Mouse (Mus musculus) layer of hippocampus, adult 8-10 months (tissue): Measurements from ENCODE around the gene Olfr531. TPM values are rescaled to one million over a fixed set of nuclear protein-coding genes. Genes with fewer than 3 reads are reported as not detected.

Experiments
- DNase-seq, 2 experiments: peaks; one replicate each; pipeline ENCODE4 v3.0.0; 2022; ENCODE audit warnings: low spot score in 2 of 2
- total RNA-seq, 4 experiments: library from RNA; stranded (reverse); gene quantifications; 2 replicates each; pipeline ENCODE4 v1.2.4; 2022

Gene Olfr531
- not detected for total RNA-seq

- DNase-seq, result no peak
Observed at GRCm38 (mm10) chr7:140402818-140403217, at the start of gene Olfr531. Gene Olfr531, minus strand, starts transcription at chr7:140402918.

- DNase-seq, result no peak
Observed at GRCm38 (mm10) chr7:140443141-140443540, 40.4 kb upstream of the Olfr531 start.

GRCm38 (mm10) chr7:140421539-140421938, 18.8 kb upstream of the Olfr531 start, which contains the start of gene Olfr532:
Gene Olfr532, minus strand, starts transcription at chr7:140421639.
- no peak for DNase-seq

DNA sequence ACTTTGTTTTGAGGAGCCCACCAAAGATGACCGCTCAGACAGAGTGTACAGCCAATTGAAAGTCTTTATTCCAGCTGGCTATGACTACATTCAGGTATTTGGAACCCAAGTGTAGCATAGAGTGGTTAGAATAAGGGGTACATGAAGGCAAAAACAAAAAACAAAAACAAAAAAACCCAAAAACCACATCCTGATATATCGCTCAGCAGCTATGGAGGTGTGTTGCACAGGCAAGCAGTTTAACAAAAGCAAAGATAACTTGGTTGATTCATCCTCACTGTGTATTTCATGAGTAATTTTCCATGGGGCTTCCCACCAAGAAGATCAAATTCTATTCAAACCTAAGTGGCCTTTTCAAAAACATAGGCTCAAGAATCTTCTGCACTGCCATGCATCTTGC, 25.8 kb downstream of the Olfr531 start:
- no peak for DNase-seq

- no peak for DNase-seq
Observed at GRCm38 (mm10) chr7:140376231-140376630, 26.5 kb downstream of the Olfr531 start, which contains the start of gene Olfr530. Gene Olfr530, minus strand, starts transcription at chr7:140376331.

GRCm38 (mm10) chr7:140374300-140374699, 28.4 kb downstream of the Olfr531 start:
- DNase-seq, result no peak

- no peak for DNase-seq
Observed at GRCm38 (mm10) chr7:140361571-140361970, 41.1 kb downstream of the Olfr531 start, which contains the start of gene Olfr60. Gene Olfr60, minus strand, starts transcription at chr7:140361671.

Other genes with a start within 250 kb of the Olfr531 start
- 100 to 1,000 TPM; 149 to 157 (median 151) TPM for gene Sprn, start 248.0 kb downstream of the Olfr531 start, total RNA-seq
- not detected for gene Olfr522, start 238.2 kb downstream of the Olfr531 start, total RNA-seq
- under 1 TPM in 1 of 4 experiments, not detected in 3; 0.39 TPM for gene Olfr523, start 229.7 kb downstream of the Olfr531 start, total RNA-seq
- not detected for gene Olfr524, start 197.0 kb downstream of the Olfr531 start, total RNA-seq
- under 1 TPM; 0.70 to 0.96 (median 0.74) TPM for gene Cd163l1, start 184.7 kb downstream of the Olfr531 start, total RNA-seq
- gene 5830411N06Rik, start 155.6 kb downstream of the Olfr531 start, total RNA-seq, result under 1 TPM in 3 of 4 experiments, not detected in 1; 0.16 to 0.22 (median 0.19) TPM
- not detected for gene Olfr525, start 82.1 kb downstream of the Olfr531 start, total RNA-seq
- gene Olfr527, start 68.9 kb downstream of the Olfr531 start, total RNA-seq, result not detected
- not detected for gene Olfr60, start 41.2 kb downstream of the Olfr531 start, total RNA-seq
- gene Olfr530, start 26.6 kb downstream of the Olfr531 start, total RNA-seq, result not detected
- gene Olfr532, start 18.7 kb upstream of the Olfr531 start, total RNA-seq, result not detected
- gene Olfr533, start 60.5 kb upstream of the Olfr531 start, total RNA-seq, result not detected
- gene Olfr535, start 81.3 kb upstream of the Olfr531 start, total RNA-seq, result under 1 TPM in 3 of 4 experiments, not detected in 1; 0.29 to 0.96 (median 0.43) TPM
- not detected for gene Olfr536, start 104.5 kb upstream of the Olfr531 start, total RNA-seq
- gene Olfr538, start 165.0 kb upstream of the Olfr531 start, total RNA-seq, result not detected
- gene Olfr46, start 198.4 kb upstream of the Olfr531 start, total RNA-seq, result under 1 TPM; 0.14 to 0.87 (median 0.40) TPM
- not detected for gene Olfr61, start 226.1 kb upstream of the Olfr531 start, total RNA-seq
- under 1 TPM in 1 of 4 experiments, not detected in 3; 0.54 TPM for gene Olfr53, start 243.5 kb upstream of the Olfr531 start, total RNA-seq